Mouse (Mus musculus) stomach, postnatal 0 days (tissue): ENCODE results near the gene Birc2. TPM values are rescaled to one million over a fixed set of nuclear protein-coding genes. Genes with fewer than 3 reads are reported as not detected.
A peak's percentile ranks its signal among the peaks of the same experiment; 100 is the strongest.

ENCODE experiments used
- ATAC-seq: fragments of 200-750 bp; cut with Nextera tagmentation; 2 replicates; pipeline ENCODE4 v1.8.0; 2017; ENCODE audit not compliant: low FRiP score, low TSS enrichment
- DNase-seq: peaks from one replicate; pipeline ENCODE4 v3.0.0-alpha.2; 2016; ENCODE audit warnings: low spot score
- H3K27ac ChIP-seq: fragments of 300-500 bp; sonication (generic); replicated peaks from 2 replicates; pipeline ENCODE4 v1.5.1; 2014; ENCODE audit warnings: mild to moderate bottlenecking, control low read depth
- H3K27me3 ChIP-seq: fragments of 300-500 bp; sonication (generic); 2 replicates; pipeline ENCODE4 v1.6.1; 2014; ENCODE audit warnings: low read length; ENCODE audit not compliant: control insufficient read depth, insufficient read depth
- H3K36me3 ChIP-seq: fragments of 300-500 bp; sonication (generic); 2 replicates; pipeline ENCODE4 v1.6.1; 2014; ENCODE audit warnings: low read length, mixed read lengths; ENCODE audit not compliant: control insufficient read depth, insufficient read depth
- H3K4me1 ChIP-seq: fragments of 300-500 bp; sonication (generic); replicated peaks from 2 replicates; pipeline ENCODE4 v1.6.1; 2014; ENCODE audit warnings: antibody characterized with exemption; ENCODE audit not compliant: control insufficient read depth, insufficient read depth
- H3K4me2 ChIP-seq: fragments of 300-500 bp; sonication (generic); replicated peaks from 2 replicates; pipeline ENCODE4 v1.6.1; 2014; ENCODE audit warnings: low read depth, mild to moderate bottlenecking, control low read depth, moderate library complexity
- H3K4me3 ChIP-seq: fragments of 300-500 bp; sonication (generic); 2 replicates; pipeline ENCODE4 v1.5.1; 2014; ENCODE audit warnings: low read depth, low read length, control low read depth
- H3K9ac ChIP-seq: fragments of 300-500 bp; sonication (generic); 2 replicates; pipeline ENCODE4 v1.6.1; 2014; ENCODE audit warnings: mild to moderate bottlenecking, low read length, control low read depth, mixed read lengths
- H3K9me3 ChIP-seq: fragments of 300-500 bp; sonication (generic); 2 replicates; pipeline ENCODE4 v1.6.1; 2016; ENCODE audit warnings: low read length; ENCODE audit not compliant: control insufficient read depth
- CTCF ChIP-seq: IDR thresholded peaks from 2 replicates; pipeline ENCODE4 v1.5.1; 2016; ENCODE audit warnings: antibody characterized with exemption, low read depth, mild to moderate bottlenecking, moderate library complexity
- EP300 ChIP-seq: optimal IDR thresholded peaks from 2 replicates; pipeline ENCODE3; 2016; ENCODE audit warnings: antibody characterized with exemption
- WGBS: fragments of 180-500 bp; shearing (Covaris S2); extraction: QIAGEN DNeasy Blood & Tissue Kit; methylation state at CpG from one replicate; pipeline ENCODE4 v1.1.7; 2014; 5-methylcytosine and 5-hydroxymethylcytosine counted together
- polyA plus RNA-seq: library from polyadenylated mRNA; unstranded; fragments of >200 nt; fragmentation: Nextera tagmentation; extraction: Ambion mirVana; gene quantifications from 2 replicates; pipeline ENCODE4 v1.2.1, GENCODE M21; 2015

Birc2 gene
- polyA plus RNA-seq, 1 experiment from 2014 or later = 17.2 TPM

GRCm38 (mm10) chr9:7776940-7777339 is 59.9 kb downstream of the Birc2 start:
- no peak overlapping the region for H3K4me3 ChIP-seq
- WGBS = 97% methylated on average over 1 of the region's 1 CpGs
- DNase-seq = no peak
- H3K4me2 ChIP-seq = no peak overlapping the region
- ATAC-seq = no peak
- no peaks in the 10 kb centered on the region for H3K9me3 ChIP-seq
- peaks cover 5% of the 10 kb centered on the region; the same call in 1 of the 2 replicates for H3K36me3 ChIP-seq
- no peak overlapping the region for H3K27ac ChIP-seq
- no peaks in the 10 kb centered on the region for H3K27me3 ChIP-seq
- TF ChIP-seq EP300 = no peak
- no peak for TF ChIP-seq CTCF
- H3K9ac ChIP-seq = no peak overlapping the region
- H3K4me1 ChIP-seq = no peaks in the 10 kb centered on the region

GRCm38 (mm10) chr9:7775986-7776385 is 60.9 kb downstream of the Birc2 start:
- H3K27me3 ChIP-seq = no peaks in the 10 kb centered on the region
- DNase-seq (no peak), ATAC-seq (no peak)
- WGBS = 78% methylated on average over 3 of the region's 3 CpGs
- H3K27ac ChIP-seq = no peak overlapping the region
- no peak overlapping the region for H3K4me3 ChIP-seq
- H3K9me3 ChIP-seq = no peaks in the 10 kb centered on the region
- H3K4me1 ChIP-seq = no peaks in the 10 kb centered on the region
- no peak for TF ChIP-seq EP300
- TF ChIP-seq CTCF = no peak
- peaks cover 5% of the 10 kb centered on the region; the same call in 1 of the 2 replicates for H3K36me3 ChIP-seq
- no peak overlapping the region for H3K9ac ChIP-seq
- no peak overlapping the region for H3K4me2 ChIP-seq

- Histone ChIP-seq H3K4me3 (no peak overlapping the region), H3K9ac (no peak overlapping the region), H3K9me3 (no peaks in the 10 kb centered on the region), H3K4me1 (no peaks in the 10 kb centered on the region), H3K27ac (no peak overlapping the region), H3K27me3 (no peaks in the 10 kb centered on the region), H3K4me2 (no peak overlapping the region), H3K36me3 (peaks cover 5% of the 10 kb centered on the region; the same call in 1 of the 2 replicates)
- 91% methylated on average over 2 of the region's 2 CpGs for WGBS
- TF ChIP-seq CTCF = no peak
- ATAC-seq = no peak
- DNase-seq = no peak
Measured at GRCm38 (mm10) chr9:7775011-7775410, 61.9 kb downstream of the Birc2 start.

- H3K9ac ChIP-seq = no peak overlapping the region
- H3K9me3 ChIP-seq = no peaks in the 10 kb centered on the region
- ATAC-seq = peak; percentile 35; the same call in 1 of the 2 replicates
- H3K4me1 ChIP-seq = no peaks in the 10 kb centered on the region
- no peak overlapping the region for H3K27ac ChIP-seq
- 72% methylated on average over 10 of the region's 10 CpGs for WGBS
- no peak overlapping the region for H3K4me2 ChIP-seq
- H3K4me3 ChIP-seq = no peak overlapping the region
- no peak for DNase-seq
- H3K27me3 ChIP-seq = no peaks in the 10 kb centered on the region
- peaks cover 8% of the 10 kb centered on the region; the same call in 1 of the 2 replicates for H3K36me3 ChIP-seq
- TF ChIP-seq EP300 (no peak), CTCF (no peak)
Measured at GRCm38 (mm10) chr9:7774538-7774937, 62.3 kb downstream of the Birc2 start.

- H3K27me3 ChIP-seq = no peaks in the 10 kb centered on the region
- H3K4me2 ChIP-seq = no peak overlapping the region
- no peak overlapping the region for H3K27ac ChIP-seq
- peaks cover 9% of the 10 kb centered on the region; the same call in 1 of the 2 replicates for H3K36me3 ChIP-seq
- no peak for ATAC-seq
- WGBS = 88% methylated on average over 5 of the region's 5 CpGs
- no peak for TF ChIP-seq CTCF
- TF ChIP-seq EP300 = no peak
- H3K9ac ChIP-seq = no peak overlapping the region
- H3K4me1 ChIP-seq = no peaks in the 10 kb centered on the region
- H3K9me3 ChIP-seq = no peaks in the 10 kb centered on the region
- H3K4me3 ChIP-seq = no peak overlapping the region
- no peak for DNase-seq
Measured at GRCm38 (mm10) chr9:7773686-7774085, 63.2 kb downstream of the Birc2 start.

GRCm38 (mm10) chr9:7772773-7773454 is 64.0 kb downstream of the Birc2 start:
- ATAC-seq (no peak), DNase-seq (no peak)
- Histone ChIP-seq H3K27ac (no peak overlapping the region), H3K27me3 (no peaks in the 10 kb centered on the region), H3K4me1 (no peaks in the 10 kb centered on the region), H3K4me3 (no peak overlapping the region), H3K4me2 (no peak overlapping the region), H3K9me3 (no peaks in the 10 kb centered on the region), H3K9ac (no peak overlapping the region), H3K36me3 (peaks cover 9% of the 10 kb centered on the region; the same call in 1 of the 2 replicates)
- WGBS = 83% methylated on average over 4 of the region's 4 CpGs
- TF ChIP-seq CTCF = no peak
